Mouse (Mus musculus): ENCODE data around the gene Tysnd1. TPM values are rescaled to one million over a fixed set of nuclear protein-coding genes. Genes with fewer than 3 reads are reported as not detected.
A peak's percentile ranks its signal among the peaks of the same experiment; 100 is the strongest.

Tysnd1 gene
- total and polyA plus RNA-seq, 2 experiments from 2014 or later: 28.5 to 76.1 TPM

DNA sequence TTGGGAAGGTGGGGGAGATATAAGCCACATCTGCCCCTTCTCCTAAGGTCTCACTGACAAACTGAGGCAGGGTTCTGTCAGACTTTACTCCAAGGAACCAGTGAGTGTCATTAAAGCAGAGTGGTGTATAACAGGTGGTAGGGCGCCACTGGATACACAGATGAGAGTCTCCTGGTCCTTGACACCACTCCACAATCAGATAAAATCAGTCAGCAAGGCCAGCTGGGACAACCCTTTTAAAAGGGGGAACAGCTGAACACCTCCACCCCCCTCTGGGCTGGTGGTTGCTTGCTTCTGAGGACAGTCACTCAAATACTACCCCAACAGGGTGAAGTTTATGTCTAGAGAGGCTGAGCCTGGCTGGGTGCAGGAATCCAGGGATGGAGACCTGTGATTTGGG is 42.2 kb downstream of the Tysnd1 start:
- Histone ChIP-seq H3K27ac (ENCODE audit: low read depth, low read length) (no peak overlapping the region), H3K4me2 (ENCODE audit: low read depth, low read length, poor library complexity, severe bottlenecking) (no peak overlapping the region), H3K36me3 (ENCODE audit: insufficient read depth, low read length) (peaks cover 40% of the 10 kb centered on the region), H3K9ac (replicated peaks; ENCODE audit: low read length, poor library complexity, severe bottlenecking) (no peak overlapping the region), H3K9me3 (ENCODE audit: low read length) (no peaks in the 10 kb centered on the region), H3K4me1 (ENCODE audit: insufficient read depth, low read length) (no peaks in the 10 kb centered on the region), H3K27me3 (ENCODE audit: insufficient read depth, low read length) (no peaks in the 10 kb centered on the region), H3K4me3 (ENCODE audit: low read depth, low read length) (no peak overlapping the region)
- 95% methylated on average over 1 of the region's 1 CpGs for WGBS
- TF ChIP-seq CTCF (IDR thresholded peaks at IDR 0.05): no peak
- ATAC-seq (ENCODE audit: low FRiP score) (no peak), DNase-seq (ENCODE audit: low spot score) (no peak)

DNA sequence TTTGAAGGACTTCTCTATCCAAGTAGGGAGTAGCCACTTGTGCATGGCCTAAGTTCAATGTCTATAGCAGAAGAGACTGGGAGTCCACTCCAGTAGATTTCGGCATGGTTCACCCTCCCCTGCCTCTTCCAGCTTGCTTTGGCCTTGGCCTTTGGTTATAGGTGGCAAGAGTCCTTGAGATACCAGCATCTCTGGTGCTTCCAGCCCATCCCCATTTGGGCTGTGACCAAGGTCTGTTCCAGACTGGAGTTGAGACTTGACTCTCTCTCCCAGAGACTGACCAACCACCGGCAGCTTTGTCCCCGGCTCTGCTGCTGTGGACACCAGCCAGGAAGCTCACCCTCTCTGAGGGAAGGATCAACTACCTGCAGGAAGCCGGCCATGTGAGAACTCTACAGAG is 42.8 kb downstream of the Tysnd1 start:
- Histone ChIP-seq H3K4me1 (ENCODE audit: insufficient read depth, low read length) (no peaks in the 10 kb centered on the region), H3K27ac (ENCODE audit: low read depth, low read length) (no peak overlapping the region), H3K9ac (replicated peaks; ENCODE audit: low read length, poor library complexity, severe bottlenecking) (no peak overlapping the region), H3K27me3 (ENCODE audit: insufficient read depth, low read length) (no peaks in the 10 kb centered on the region), H3K36me3 (ENCODE audit: insufficient read depth, low read length) (peaks cover 46% of the 10 kb centered on the region), H3K9me3 (ENCODE audit: low read length) (no peaks in the 10 kb centered on the region), H3K4me3 (ENCODE audit: low read depth, low read length) (no peak overlapping the region), H3K4me2 (ENCODE audit: low read depth, low read length, poor library complexity, severe bottlenecking) (no peak overlapping the region)
- no peak for TF ChIP-seq CTCF (IDR thresholded peaks at IDR 0.05)
- WGBS: 93% methylated on average over 4 of the region's 4 CpGs
- ATAC-seq (ENCODE audit: low FRiP score) (no peak), DNase-seq (ENCODE audit: low spot score) (no peak)

DNA sequence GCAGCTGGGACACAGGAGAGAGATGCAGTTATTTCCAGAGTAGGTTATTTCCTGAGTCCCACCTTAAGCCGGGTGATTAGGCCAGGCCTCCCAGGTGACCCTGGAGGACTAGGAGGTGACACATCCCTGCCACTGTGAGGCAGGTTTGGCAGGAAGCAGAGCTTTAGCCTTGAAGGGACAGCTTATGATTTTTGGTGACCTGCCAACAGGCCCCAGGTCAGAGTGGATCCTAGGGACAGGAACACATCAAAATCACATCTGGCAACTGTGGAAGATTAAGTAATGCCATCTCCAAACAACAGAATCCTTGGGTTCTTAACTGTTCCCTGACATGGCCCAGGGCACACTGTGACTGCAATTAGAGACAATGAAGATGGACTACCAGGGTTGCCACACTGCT is 46.0 kb downstream of the Tysnd1 start:
- ATAC-seq (ENCODE audit: low FRiP score): no peak
- Histone ChIP-seq H3K9ac (replicated peaks; ENCODE audit: low read length, poor library complexity, severe bottlenecking) (no peak overlapping the region), H3K4me1 (ENCODE audit: insufficient read depth, low read length) (no peaks in the 10 kb centered on the region), H3K27ac (ENCODE audit: low read depth, low read length) (no peak overlapping the region), H3K27me3 (ENCODE audit: insufficient read depth, low read length) (no peaks in the 10 kb centered on the region), H3K36me3 (ENCODE audit: insufficient read depth, low read length) (peaks cover 59% of the 10 kb centered on the region), H3K9me3 (ENCODE audit: low read length) (no peaks in the 10 kb centered on the region), H3K4me2 (ENCODE audit: low read depth, low read length, poor library complexity, severe bottlenecking) (no peak overlapping the region), H3K4me3 (ENCODE audit: low read depth, low read length) (no peak overlapping the region)
- no peak for DNase-seq (ENCODE audit: low spot score)
- no peak for TF ChIP-seq CTCF (IDR thresholded peaks at IDR 0.05)
- WGBS: 97% methylated on average over 1 of the region's 1 CpGs

GRCm38 (mm10) chr10:61741873-61742272 is 46.6 kb downstream of the Tysnd1 start:
- Histone ChIP-seq H3K27me3 (ENCODE audit: insufficient read depth, low read length) (no peaks in the 10 kb centered on the region), H3K27ac (ENCODE audit: low read depth, low read length) (no peak overlapping the region), H3K4me3 (ENCODE audit: low read depth, low read length) (no peak overlapping the region), H3K4me1 (ENCODE audit: insufficient read depth, low read length) (no peaks in the 10 kb centered on the region), H3K36me3 (ENCODE audit: insufficient read depth, low read length) (peaks cover 64% of the 10 kb centered on the region), H3K4me2 (ENCODE audit: low read depth, low read length, poor library complexity, severe bottlenecking) (no peak overlapping the region), H3K9ac (replicated peaks; ENCODE audit: low read length, poor library complexity, severe bottlenecking) (no peak overlapping the region), H3K9me3 (ENCODE audit: low read length) (no peaks in the 10 kb centered on the region)
- ATAC-seq (ENCODE audit: low FRiP score) (no peak), DNase-seq (ENCODE audit: low spot score) (no peak)
- 95% methylated on average over 4 of the region's 4 CpGs for WGBS
- TF ChIP-seq CTCF (IDR thresholded peaks at IDR 0.05): peak; percentile 67

DNA sequence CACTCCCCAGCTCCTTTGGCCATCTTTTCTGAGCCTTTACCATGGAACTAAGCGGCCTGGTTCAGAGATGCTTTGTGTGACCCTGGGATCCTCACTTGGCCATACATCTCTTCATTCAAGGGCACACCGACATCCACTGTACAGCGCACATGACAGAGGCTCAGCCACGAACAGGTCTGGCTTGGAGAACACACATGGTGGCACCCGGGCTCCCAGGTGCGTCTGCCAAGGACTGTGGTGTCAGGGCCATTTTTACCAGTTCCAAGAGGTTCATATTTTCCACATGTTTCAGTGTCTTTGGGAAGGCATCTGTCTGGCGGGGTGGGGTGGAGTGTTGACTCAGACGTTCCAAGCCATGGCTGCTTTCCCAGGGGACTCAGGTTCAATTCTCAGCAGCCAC is 47.0 kb downstream of the Tysnd1 start:
- 94% methylated on average over 8 of the region's 8 CpGs for WGBS

DNA sequence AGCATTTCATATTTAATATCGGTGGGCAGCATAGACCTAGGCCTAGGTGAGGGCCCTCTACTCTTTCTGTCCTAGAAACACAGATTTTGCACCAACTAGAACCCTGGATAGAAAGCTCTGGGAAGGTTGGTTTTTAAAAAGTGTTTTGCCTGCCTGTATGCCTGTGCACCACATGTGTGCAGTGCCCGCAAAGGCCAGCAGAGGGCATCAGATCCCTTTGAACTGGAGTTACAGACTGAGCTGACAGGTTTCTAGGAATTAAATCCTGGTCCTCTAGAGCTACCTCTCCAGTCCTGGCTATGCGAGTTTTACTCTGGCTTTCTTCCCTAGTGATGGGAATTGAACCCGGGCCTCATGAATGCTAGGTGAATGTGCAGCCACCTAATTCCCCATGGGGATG is 49.8 kb downstream of the Tysnd1 start:
- no peak overlapping the region for H3K4me2 ChIP-seq (ENCODE audit: low read depth, low read length, poor library complexity, severe bottlenecking)
- H3K4me1 ChIP-seq (ENCODE audit: insufficient read depth, low read length): no peaks in the 10 kb centered on the region
- no peak overlapping the region for H3K4me3 ChIP-seq (ENCODE audit: low read depth, low read length)
- H3K27ac ChIP-seq (ENCODE audit: low read depth, low read length): no peak overlapping the region
- H3K36me3 ChIP-seq (ENCODE audit: insufficient read depth, low read length): peaks cover 66% of the 10 kb centered on the region
- ATAC-seq (ENCODE audit: low FRiP score) (no peak), DNase-seq (ENCODE audit: low spot score) (peak; percentile 49)
- TF ChIP-seq CTCF (IDR thresholded peaks at IDR 0.05): peak; percentile 69
- no peak overlapping the region for H3K9ac ChIP-seq (replicated peaks; ENCODE audit: low read length, poor library complexity, severe bottlenecking)
- H3K9me3 ChIP-seq (ENCODE audit: low read length): no peaks in the 10 kb centered on the region
- no peaks in the 10 kb centered on the region for H3K27me3 ChIP-seq (ENCODE audit: insufficient read depth, low read length)
- WGBS: 90% methylated on average over 4 of the region's 4 CpGs

More for the DNA sequence above, 47.0 kb downstream of the Tysnd1 start:
- Histone ChIP-seq H3K4me3 (ENCODE audit: low read depth, low read length) (no peak overlapping the region), H3K36me3 (ENCODE audit: insufficient read depth, low read length) (peaks cover 68% of the 10 kb centered on the region), H3K27ac (ENCODE audit: low read depth, low read length) (no peak overlapping the region), H3K4me1 (ENCODE audit: insufficient read depth, low read length) (no peaks in the 10 kb centered on the region), H3K4me2 (ENCODE audit: low read depth, low read length, poor library complexity, severe bottlenecking) (no peak overlapping the region), H3K27me3 (ENCODE audit: insufficient read depth, low read length) (no peaks in the 10 kb centered on the region), H3K9me3 (ENCODE audit: low read length) (no peaks in the 10 kb centered on the region), H3K9ac (replicated peaks; ENCODE audit: low read length, poor library complexity, severe bottlenecking) (no peak overlapping the region)
- no peak for TF ChIP-seq CTCF (IDR thresholded peaks at IDR 0.05)
- no peak for DNase-seq (ENCODE audit: low spot score)
- ATAC-seq (ENCODE audit: low FRiP score): no peak

Data from midbrain, postnatal 0 days (tissue).